16 mouse cellular contexts compared by ENCODE assay signal in genomic region chr4:53197842-53198241, GRCm38 (mm10). TPM values are rescaled to one million over a fixed set of nuclear protein-coding genes. Genes with fewer than 3 reads are reported as not detected.
DNase-seq lines count a peak whose midpoint lies in the region; ATAC-seq and TF ChIP-seq lines count a peak whose summit lies in the region.
"Had no signal": no experiment of that assay in that cellular context is flagged by ENCODE, and none has a peak within 500 bp of the region (broad histone marks: within the 10 kb centered on the region; RNA-seq: fewer than 3 reads in every experiment).

No protein-coding gene starts in this region.

- no peaks in the 10 kb centered on the region for H3K27me3 ChIP-seq in liver, embryonic 12.5 days (replicated peaks)
- H3K27me3 ChIP-seq: forebrain, embryonic 12.5 days; heart, embryonic 13.5 days; hindbrain, embryonic 12.5 days; lung, embryonic 15.5 days had no signal

- DNase-seq in adrenal gland, postnatal 10 days = peak; percentile 52
- DNase-seq in adrenal gland, adult 8-10 months = no peak
- no peak for DNase-seq in layer of hippocampus, adult 2 months (ENCODE audit: low spot score in 2 of 2)
- DNase-seq in layer of hippocampus, postnatal 14 days (ENCODE audit: low spot score in 2 of 2) = no peak
- DNase-seq in heart, postnatal 14 days = peak; percentile 28 to 34
- peak; percentile 52 for DNase-seq in testis, postnatal 14 days (ENCODE audit: low spot score)
- DNase-seq: cerebellum, postnatal 25 days; right cerebral cortex, adult 18-20 months; thymus, postnatal 14 days had no signal

- WGBS in liver, embryonic 12.5 days (ENCODE audit: insufficient replicate concordance) = 63% methylated on average over 4 of the region's 4 CpGs

- H3K27ac ChIP-seq in layer of hippocampus, adult 2 months = 0 out of 2 replicates have a peak overlapping the region, but pooled peaks have one; percentile 95
- H3K27ac ChIP-seq in liver, embryonic 12.5 days = no peak overlapping the region
- H3K27ac ChIP-seq: forebrain, embryonic 12.5 days; heart, embryonic 13.5 days; hindbrain, embryonic 12.5 days; lung, embryonic 15.5 days; midbrain, embryonic 10.5 days had no signal

- no peak overlapping the region for H3K9ac ChIP-seq in liver, embryonic 12.5 days
- H3K9ac ChIP-seq: forebrain, embryonic 12.5 days; heart, embryonic 13.5 days; hindbrain, embryonic 12.5 days; lung, embryonic 15.5 days had no signal

- no peaks in the 10 kb centered on the region for H3K9me3 ChIP-seq in liver, embryonic 12.5 days (replicated peaks)
- H3K9me3 ChIP-seq: forebrain, embryonic 12.5 days; heart, embryonic 13.5 days; hindbrain, embryonic 12.5 days; lung, embryonic 15.5 days; midbrain, embryonic 10.5 days had no signal

- no peaks in the 10 kb centered on the region for H3K36me3 ChIP-seq in liver, embryonic 12.5 days
- H3K36me3 ChIP-seq: forebrain, embryonic 12.5 days; heart, embryonic 13.5 days; hindbrain, embryonic 12.5 days; lung, embryonic 15.5 days; midbrain, embryonic 10.5 days had no signal

- no peak for TF ChIP-seq CTCF in layer of hippocampus, adult 2 months (conservative IDR thresholded peaks at IDR 0.05)

- intact Hi-C loops in heart, postnatal 14 days (cut with DNase I) = loop anchor here (2.0 kb wide), 2 partner anchors 21 to 39 kb away; partner anchors contain the start of gene Abca1

- peaks cover 11% of the 10 kb centered on the region for H3K4me1 ChIP-seq in liver, embryonic 12.5 days

- no peak overlapping the region for H3K4me3 ChIP-seq in layer of hippocampus, adult 2 months
- no peak overlapping the region for H3K4me3 ChIP-seq in liver, embryonic 12.5 days
- H3K4me3 ChIP-seq: forebrain, embryonic 12.5 days; heart, embryonic 13.5 days; hindbrain, embryonic 12.5 days; lung, embryonic 15.5 days; midbrain, embryonic 10.5 days had no signal

- ATAC-seq in liver, embryonic 12.5 days = no peak
- ATAC-seq: inflammation-experienced regulatory T-cells, adult 6 months had no signal

- no peak overlapping the region for H3K4me2 ChIP-seq in liver, embryonic 12.5 days
- H3K4me2 ChIP-seq: forebrain, embryonic 12.5 days; heart, embryonic 13.5 days; hindbrain, embryonic 12.5 days; lung, embryonic 15.5 days had no signal

RNA-seq across cellular contexts. Expression of gene Abca1, which starts 38.1 kb away (rescaled TPM):
- total RNA-seq in adrenal gland, postnatal 10 days (2021) = 100 to 1,000 TPM; 103 TPM
- 100 to 1,000 TPM; 145 to 233 (median 191) TPM for total RNA-seq in adrenal gland, adult 8-10 months (2022)
- total RNA-seq in layer of hippocampus, adult 2 months (2021) = 10 to 100 TPM; 20.7 to 22.3 TPM
- 10 to 100 TPM; 30.1 to 33.6 TPM for total RNA-seq in layer of hippocampus, postnatal 14 days (2021)
- 10 to 100 TPM; 22.8 to 33.6 TPM for total RNA-seq in heart, postnatal 14 days (2021)
- polyA plus RNA-seq in liver, embryonic 12.5 days (2016; fragmentation: Nextera tagmentation; extraction: Ambion mirVana) = 9.8 and 10.1 TPM in 2 replicates

Comparison
In these comparisons a context has a peak if more than half of its experiments do, and no peak if none do; other contexts are left out.
1. DNase-seq: peak in adrenal gland, postnatal 10 days (single experiment), heart, postnatal 14 days (2 of 2) and testis, postnatal 14 days (single experiment); none in adrenal gland, adult 8-10 months (single experiment), layer of hippocampus, adult 2 months (0 of 2) and layer of hippocampus, postnatal 14 days (0 of 2).